Mouse (Mus musculus): Measurements from ENCODE around the gene Pde4a. TPM values are rescaled to one million over a fixed set of nuclear protein-coding genes. Genes with fewer than 3 reads are reported as not detected.

The Pde4a gene
- polyA plus RNA-seq, 1 experiment from 2014 or later, result 4.7 TPM

- Histone ChIP-seq H3K4me3 (replicated peaks; ENCODE audit: low read length) (no peak overlapping the region), H3K4me1 (ENCODE audit: control insufficient read depth, insufficient read depth, low read length) (peaks cover 27% of the 10 kb centered on the region), H3K9me3 (replicated peaks; ENCODE audit: control insufficient read depth, low read length) (no peaks in the 10 kb centered on the region), H3K36me3 (ENCODE audit: control insufficient read depth, insufficient read depth, low read length) (no peaks in the 10 kb centered on the region), H3K9ac (ENCODE audit: low read length) (no peak overlapping the region), H3K27ac (ENCODE audit: low read length) (no peak overlapping the region), H3K27me3 (ENCODE audit: control insufficient read depth, insufficient read depth, low read length) (peaks cover 28% of the 10 kb centered on the region), H3K4me2 (ENCODE audit: low read depth, low read length) (no peak overlapping the region)
- 53% methylated on average over 1 of the region's 1 CpGs for WGBS
- ATAC-seq (ENCODE audit: insufficient read depth, low FRiP score), result no peak
Measured at GRCm38 (mm10) chr9:21169157-21169556, 3.6 kb downstream of the Pde4a start.

- Histone ChIP-seq H3K9ac (ENCODE audit: low read length) (no peak overlapping the region), H3K4me1 (ENCODE audit: control insufficient read depth, insufficient read depth, low read length) (peaks cover 12% of the 10 kb centered on the region), H3K4me3 (replicated peaks; ENCODE audit: low read length) (no peak overlapping the region), H3K27ac (ENCODE audit: low read length) (no peak overlapping the region), H3K4me2 (ENCODE audit: low read depth, low read length) (no peak overlapping the region), H3K36me3 (ENCODE audit: control insufficient read depth, insufficient read depth, low read length) (no peaks in the 10 kb centered on the region), H3K27me3 (ENCODE audit: control insufficient read depth, insufficient read depth, low read length) (no peaks in the 10 kb centered on the region), H3K9me3 (replicated peaks; ENCODE audit: control insufficient read depth, low read length) (no peaks in the 10 kb centered on the region)
- 60% methylated on average over 6 of the region's 6 CpGs for WGBS
- ATAC-seq (ENCODE audit: insufficient read depth, low FRiP score), result no peak
Measured at GRCm38 (mm10) chr9:21172364-21172763, 6.8 kb downstream of the Pde4a start.

- WGBS, result 44% methylated on average over 4 of the region's 4 CpGs
- no peak for ATAC-seq (ENCODE audit: insufficient read depth, low FRiP score)
- H3K4me1 ChIP-seq (ENCODE audit: control insufficient read depth, insufficient read depth, low read length), result peaks cover 16% of the 10 kb centered on the region; the same call in 1 of the 2 replicates
- no peak overlapping the region for H3K4me2 ChIP-seq (ENCODE audit: low read depth, low read length)
- no peak overlapping the region for H3K4me3 ChIP-seq (replicated peaks; ENCODE audit: low read length)
- no peaks in the 10 kb centered on the region for H3K36me3 ChIP-seq (ENCODE audit: control insufficient read depth, insufficient read depth, low read length)
- H3K27me3 ChIP-seq (ENCODE audit: control insufficient read depth, insufficient read depth, low read length), result no peaks in the 10 kb centered on the region
- H3K27ac ChIP-seq (ENCODE audit: low read length), result no peak overlapping the region
- no peak overlapping the region for H3K9ac ChIP-seq (ENCODE audit: low read length)
- no peaks in the 10 kb centered on the region for H3K9me3 ChIP-seq (replicated peaks; ENCODE audit: control insufficient read depth, low read length)
Measured at GRCm38 (mm10) chr9:21180402-21180801, 14.9 kb downstream of the Pde4a start.

- Histone ChIP-seq H3K27ac (ENCODE audit: low read length) (no peak overlapping the region), H3K9ac (ENCODE audit: low read length) (no peak overlapping the region; the same call in 1 of the 2 replicates), H3K36me3 (ENCODE audit: control insufficient read depth, insufficient read depth, low read length) (no peaks in the 10 kb centered on the region), H3K4me2 (ENCODE audit: low read depth, low read length) (no peak overlapping the region), H3K4me1 (ENCODE audit: control insufficient read depth, insufficient read depth, low read length) (peaks cover 16% of the 10 kb centered on the region; the same call in 1 of the 2 replicates), H3K9me3 (replicated peaks; ENCODE audit: control insufficient read depth, low read length) (no peaks in the 10 kb centered on the region), H3K4me3 (replicated peaks; ENCODE audit: low read length) (no peak overlapping the region), H3K27me3 (ENCODE audit: control insufficient read depth, insufficient read depth, low read length) (no peaks in the 10 kb centered on the region)
- WGBS, result 50% methylated on average over 1 of the region's 1 CpGs
- ATAC-seq (ENCODE audit: insufficient read depth, low FRiP score), result no peak
Measured at GRCm38 (mm10) chr9:21180841-21181240, 15.3 kb downstream of the Pde4a start.

GRCm38 (mm10) chr9:21181421-21182220 lies 16.1 kb downstream of the Pde4a start:
- peak overlapping the region; percentile 48 for H3K4me3 ChIP-seq (replicated peaks; ENCODE audit: low read length)
- no peaks in the 10 kb centered on the region for H3K9me3 ChIP-seq (replicated peaks; ENCODE audit: control insufficient read depth, low read length)
- 6% methylated on average over 48 of the region's 48 CpGs for WGBS
- H3K9ac ChIP-seq (ENCODE audit: low read length), result peak overlapping the region; percentile 64
- peak overlapping the region; percentile 58 for H3K4me2 ChIP-seq (ENCODE audit: low read depth, low read length)
- H3K27ac ChIP-seq (ENCODE audit: low read length), result no peak overlapping the region
- H3K4me1 ChIP-seq (ENCODE audit: control insufficient read depth, insufficient read depth, low read length), result peaks cover 16% of the 10 kb centered on the region; the same call in 1 of the 2 replicates
- H3K27me3 ChIP-seq (ENCODE audit: control insufficient read depth, insufficient read depth, low read length), result no peaks in the 10 kb centered on the region
- no peaks in the 10 kb centered on the region for H3K36me3 ChIP-seq (ENCODE audit: control insufficient read depth, insufficient read depth, low read length)
- ATAC-seq (ENCODE audit: insufficient read depth, low FRiP score), result peak; percentile 51; the same call in 1 of the 2 replicates

- no peak overlapping the region for H3K27ac ChIP-seq (ENCODE audit: low read length)
- peaks cover 16% of the 10 kb centered on the region; the same call in 1 of the 2 replicates for H3K4me1 ChIP-seq (ENCODE audit: control insufficient read depth, insufficient read depth, low read length)
- H3K27me3 ChIP-seq (ENCODE audit: control insufficient read depth, insufficient read depth, low read length), result no peaks in the 10 kb centered on the region
- peak overlapping the region; percentile 66 for H3K4me2 ChIP-seq (ENCODE audit: low read depth, low read length)
- ATAC-seq (ENCODE audit: insufficient read depth, low FRiP score), result no peak
- H3K9ac ChIP-seq (ENCODE audit: low read length), result no peak overlapping the region; the same call in 1 of the 2 replicates
- H3K4me3 ChIP-seq (replicated peaks; ENCODE audit: low read length), result no peak overlapping the region
- H3K36me3 ChIP-seq (ENCODE audit: control insufficient read depth, insufficient read depth, low read length), result no peaks in the 10 kb centered on the region
- H3K9me3 ChIP-seq (replicated peaks; ENCODE audit: control insufficient read depth, low read length), result no peaks in the 10 kb centered on the region
- 84% methylated on average over 6 of the region's 6 CpGs for WGBS
Measured at GRCm38 (mm10) chr9:21183421-21183820, 17.9 kb downstream of the Pde4a start.

- Histone ChIP-seq H3K9me3 (replicated peaks; ENCODE audit: control insufficient read depth, low read length) (no peaks in the 10 kb centered on the region), H3K27me3 (ENCODE audit: control insufficient read depth, insufficient read depth, low read length) (no peaks in the 10 kb centered on the region), H3K4me2 (ENCODE audit: low read depth, low read length) (peak overlapping the region; percentile 66), H3K27ac (ENCODE audit: low read length) (no peak overlapping the region), H3K36me3 (ENCODE audit: control insufficient read depth, insufficient read depth, low read length) (no peaks in the 10 kb centered on the region), H3K4me1 (ENCODE audit: control insufficient read depth, insufficient read depth, low read length) (peaks cover 16% of the 10 kb centered on the region; the same call in 1 of the 2 replicates), H3K9ac (ENCODE audit: low read length) (peak overlapping the region; percentile 69), H3K4me3 (replicated peaks; ENCODE audit: low read length) (peak overlapping the region; percentile 48)
- WGBS, result 8% methylated on average over 34 of the region's 34 CpGs
- ATAC-seq (ENCODE audit: insufficient read depth, low FRiP score), result peak; percentile 66
Measured at GRCm38 (mm10) chr9:21183905-21184413, 18.4 kb downstream of the Pde4a start.

GRCm38 (mm10) chr9:21184733-21185132 lies 19.2 kb downstream of the Pde4a start:
- Histone ChIP-seq H3K36me3 (ENCODE audit: control insufficient read depth, insufficient read depth, low read length) (no peaks in the 10 kb centered on the region), H3K9me3 (replicated peaks; ENCODE audit: control insufficient read depth, low read length) (no peaks in the 10 kb centered on the region), H3K27ac (ENCODE audit: low read length) (no peak overlapping the region), H3K4me3 (replicated peaks; ENCODE audit: low read length) (no peak overlapping the region), H3K4me1 (ENCODE audit: control insufficient read depth, insufficient read depth, low read length) (peaks cover 16% of the 10 kb centered on the region; the same call in 1 of the 2 replicates), H3K27me3 (ENCODE audit: control insufficient read depth, insufficient read depth, low read length) (no peaks in the 10 kb centered on the region), H3K9ac (ENCODE audit: low read length) (0 out of 2 replicates have a peak overlapping the region, but pooled peaks have one; percentile 69), H3K4me2 (ENCODE audit: low read depth, low read length) (peak overlapping the region; percentile 66)
- WGBS, result 32% methylated on average over 2 of the region's 2 CpGs
- ATAC-seq (ENCODE audit: insufficient read depth, low FRiP score), result no peak

GRCm38 (mm10) chr9:21185436-21185835 lies 19.9 kb downstream of the Pde4a start:
- Histone ChIP-seq H3K36me3 (ENCODE audit: control insufficient read depth, insufficient read depth, low read length) (no peaks in the 10 kb centered on the region), H3K9ac (ENCODE audit: low read length) (no peak overlapping the region; the same call in 1 of the 2 replicates), H3K27me3 (ENCODE audit: control insufficient read depth, insufficient read depth, low read length) (no peaks in the 10 kb centered on the region), H3K4me3 (replicated peaks; ENCODE audit: low read length) (no peak overlapping the region), H3K4me1 (ENCODE audit: control insufficient read depth, insufficient read depth, low read length) (peaks cover 16% of the 10 kb centered on the region; the same call in 1 of the 2 replicates), H3K27ac (ENCODE audit: low read length) (no peak overlapping the region), H3K4me2 (ENCODE audit: low read depth, low read length) (no peak overlapping the region), H3K9me3 (replicated peaks; ENCODE audit: control insufficient read depth, low read length) (no peaks in the 10 kb centered on the region)
- 78% methylated on average over 5 of the region's 5 CpGs for WGBS
- ATAC-seq (ENCODE audit: insufficient read depth, low FRiP score), result no peak

All from stomach, embryonic 16.5 days (tissue).